Mouse (Mus musculus): ENCODE results near the gene Ubr2.

The Ubr2 gene

GRCm38 (mm10) chr17:46883107-46883506 is 127.2 kb downstream of the Ubr2 start:
- DNase-seq (ENCODE audit: low spot score in 2 of 2) = no peak

DNA sequence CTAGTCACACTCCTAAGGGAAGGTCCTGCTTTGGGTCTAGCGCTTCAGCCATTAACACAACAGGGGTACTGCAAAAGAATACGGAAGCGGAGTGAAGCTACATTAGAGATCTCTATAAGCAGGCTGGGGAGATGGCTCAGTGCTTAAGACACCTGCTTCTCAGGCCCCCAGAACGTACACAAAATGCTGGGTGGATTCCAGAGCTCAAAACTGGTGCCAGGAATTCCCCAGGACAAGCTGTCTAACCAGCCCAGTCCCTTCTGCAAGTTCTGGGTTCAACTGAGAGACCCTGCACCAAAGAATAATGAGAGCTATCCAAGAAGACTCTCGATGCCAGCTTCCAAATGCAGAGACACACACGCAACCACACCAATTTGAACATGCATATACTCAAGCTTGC is 128.6 kb downstream of the Ubr2 start:
- DNase-seq (ENCODE audit: low spot score in 2 of 2) = no peak

- no peak for DNase-seq (ENCODE audit: low spot score in 2 of 2)
Measured at GRCm38 (mm10) chr17:46880322-46880721, 130.0 kb downstream of the Ubr2 start.

DNA sequence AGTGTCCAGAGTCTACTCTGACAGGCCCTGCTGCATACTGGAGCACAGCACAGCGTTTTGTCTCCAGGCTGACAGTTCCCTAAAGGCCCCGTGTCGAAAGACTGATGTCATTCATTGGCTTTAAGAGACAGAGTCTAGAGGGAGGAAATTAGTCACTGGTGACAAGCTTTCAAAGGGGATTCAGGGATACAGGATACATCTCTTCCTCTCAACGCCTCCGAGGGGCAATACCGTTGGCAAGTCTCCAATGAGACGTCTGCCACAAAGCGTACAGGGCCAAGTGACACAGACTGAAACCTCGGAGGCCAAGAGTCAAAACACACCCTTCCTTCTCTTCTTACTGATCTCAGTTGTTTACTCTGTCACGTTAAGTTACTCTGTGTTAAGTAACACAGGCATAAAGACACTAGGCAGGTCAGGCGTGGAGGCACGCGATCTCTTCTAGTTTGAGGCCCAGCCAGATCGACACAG is 130.5 kb downstream of the Ubr2 start:
- DNase-seq (ENCODE audit: low spot score in 2 of 2) = no peak
